Mouse (Mus musculus): Measurements from ENCODE around the gene Klhl31. TPM values are rescaled to one million over a fixed set of nuclear protein-coding genes. Genes with fewer than 3 reads are reported as not detected.

Klhl31 gene
- polyA plus RNA-seq, 1 experiment from 2014 or later: 0.03 TPM

DNA sequence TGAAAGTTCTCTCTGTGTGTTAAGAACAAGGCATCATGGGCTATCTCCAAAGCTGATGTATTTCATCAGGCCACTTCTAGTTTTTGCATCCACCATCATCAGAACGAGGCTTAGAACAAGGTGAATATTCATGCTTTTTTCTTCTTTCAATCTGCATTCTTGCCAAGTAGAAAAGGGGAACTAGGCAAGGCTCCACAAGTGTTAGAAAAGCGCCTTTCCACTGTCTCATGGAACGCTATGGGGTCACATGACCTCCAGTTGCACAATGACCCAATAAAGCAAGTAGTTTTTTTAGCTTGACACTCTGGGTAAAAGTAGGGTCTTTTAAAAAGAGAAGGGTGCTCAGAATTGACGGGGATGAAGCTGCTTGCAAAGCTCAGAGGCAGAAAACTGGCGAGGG is 72.7 kb downstream of the Klhl31 start:
- Histone ChIP-seq H3K36me3 (ENCODE audit: poor library complexity, severe bottlenecking) (no peaks in the 10 kb centered on the region), H3K27me3 (no peaks in the 10 kb centered on the region), H3K4me3 (no peak overlapping the region), H3K9ac (no peak overlapping the region), H3K4me2 (no peak overlapping the region), H3K4me1 (no peaks in the 10 kb centered on the region), H3K9me3 (replicated peaks) (no peaks in the 10 kb centered on the region), H3K27ac (no peak overlapping the region)
- ATAC-seq: no peak
- WGBS: 68% methylated on average over 5 of the region's 5 CpGs

Other genes with a start within 250 kb of the Klhl31 start
- gene Lrrc1, start 91.6 kb upstream of the Klhl31 start, polyA plus RNA-seq (2015; fragmentation: Nextera tagmentation; extraction: Ambion mirVana): 12.5 and 13.0 TPM in 2 replicates
- gene Gclc, start 118.0 kb downstream of the Klhl31 start, polyA plus RNA-seq (2015; fragmentation: Nextera tagmentation; extraction: Ambion mirVana): 17.2 and 17.5 TPM in 2 replicates

Data from forebrain, embryonic 13.5 days (tissue).